Mouse (Mus musculus): ENCODE measurements at regions not wholly inside any gene's neighbourhood (a gene's known extent, or its start where the extent isn't known, plus 50 kb on each side); places are given as distances from the start of the nearest gene placed in this dataset.

GRCm38 (mm10) chr10:67819534-67819933 is 92.9 kb downstream of the Zfp365 start:
- no peak for ATAC-seq (replicated peaks; ENCODE audit: poor library complexity, severe bottlenecking)

GRCm38 (mm10) chr10:67813901-67814300 is 98.6 kb downstream of the Zfp365 start:
- peak; percentile 99 for ATAC-seq (replicated peaks; ENCODE audit: poor library complexity, severe bottlenecking)

GRCm38 (mm10) chr10:67805131-67805530 is 107.3 kb downstream of the Zfp365 start:
- peak; percentile 17 for ATAC-seq (replicated peaks; ENCODE audit: poor library complexity, severe bottlenecking)

GRCm38 (mm10) chr10:67804637-67805036 is 107.8 kb downstream of the Zfp365 start:
- ATAC-seq (replicated peaks; ENCODE audit: poor library complexity, severe bottlenecking) = peak; percentile 82

GRCm38 (mm10) chr10:67802156-67802555 is 110.3 kb downstream of the Zfp365 start:
- ATAC-seq (replicated peaks; ENCODE audit: poor library complexity, severe bottlenecking) = peak; percentile 69

GRCm38 (mm10) chr10:67801619-67802018 is 110.8 kb downstream of the Zfp365 start:
- peak; percentile 34 for ATAC-seq (replicated peaks; ENCODE audit: poor library complexity, severe bottlenecking)

GRCm38 (mm10) chr10:67798991-67799390 is 113.5 kb downstream of the Zfp365 start:
- ATAC-seq (replicated peaks; ENCODE audit: poor library complexity, severe bottlenecking) = no peak

GRCm38 (mm10) chr10:67793206-67793605 is 119.3 kb downstream of the Zfp365 start:
- ATAC-seq (replicated peaks; ENCODE audit: poor library complexity, severe bottlenecking) = no peak

GRCm38 (mm10) chr10:67789651-67790050 is 122.8 kb downstream of the Zfp365 start:
- ATAC-seq (replicated peaks; ENCODE audit: poor library complexity, severe bottlenecking) = no peak

GRCm38 (mm10) chr10:67788116-67788515 is 124.3 kb downstream of the Zfp365 start:
- ATAC-seq (replicated peaks; ENCODE audit: poor library complexity, severe bottlenecking) = no peak

- no peak for ATAC-seq (replicated peaks; ENCODE audit: poor library complexity, severe bottlenecking)
These were observed 126.9 kb downstream of the Zfp365 start for GRCm38 (mm10) chr10:67785563-67785962.

GRCm38 (mm10) chr10:67778341-67778740 is 134.1 kb downstream of the Zfp365 start:
- no peak for ATAC-seq (replicated peaks; ENCODE audit: poor library complexity, severe bottlenecking)

GRCm38 (mm10) chr10:67777721-67778120 is 134.7 kb downstream of the Zfp365 start:
- no peak for ATAC-seq (replicated peaks; ENCODE audit: poor library complexity, severe bottlenecking)

- no peak for ATAC-seq (replicated peaks; ENCODE audit: poor library complexity, severe bottlenecking)
These were observed 135.6 kb downstream of the Zfp365 start for GRCm38 (mm10) chr10:67776851-67777250.

GRCm38 (mm10) chr10:67771796-67772195 is 140.7 kb downstream of the Zfp365 start:
- ATAC-seq (replicated peaks; ENCODE audit: poor library complexity, severe bottlenecking) = no peak

- peak; percentile 79 for ATAC-seq (replicated peaks; ENCODE audit: poor library complexity, severe bottlenecking)
These were observed 146.4 kb downstream of the Zfp365 start for GRCm38 (mm10) chr10:67766099-67766498.

- ATAC-seq (replicated peaks; ENCODE audit: poor library complexity, severe bottlenecking) = peak; percentile 91
These were observed 152.0 kb downstream of the Zfp365 start for GRCm38 (mm10) chr10:67760424-67760823.

- ATAC-seq (replicated peaks; ENCODE audit: poor library complexity, severe bottlenecking) = no peak
These were observed 164.3 kb downstream of the Zfp365 start for GRCm38 (mm10) chr10:67748121-67748520.

GRCm38 (mm10) chr10:67747461-67747860 is 165.0 kb downstream of the Zfp365 start:
- ATAC-seq (replicated peaks; ENCODE audit: poor library complexity, severe bottlenecking) = no peak

GRCm38 (mm10) chr10:67746140-67746539 is 166.3 kb downstream of the Zfp365 start:
- ATAC-seq (replicated peaks; ENCODE audit: poor library complexity, severe bottlenecking) = no peak

- ATAC-seq (replicated peaks; ENCODE audit: poor library complexity, severe bottlenecking) = no peak
These were observed 168.9 kb downstream of the Zfp365 start for GRCm38 (mm10) chr10:67743561-67743960.

- ATAC-seq (replicated peaks; ENCODE audit: poor library complexity, severe bottlenecking) = peak; percentile 71
These were observed 169.6 kb downstream of the Zfp365 start for GRCm38 (mm10) chr10:67742824-67743223.

- no peak for ATAC-seq (replicated peaks; ENCODE audit: poor library complexity, severe bottlenecking)
These were observed 170.2 kb downstream of the Zfp365 start for GRCm38 (mm10) chr10:67742305-67742704.

Measured in granulocyte monocyte progenitor cell, adult 5-6 weeks (primary cell).